Mouse (Mus musculus): ENCODE results near the gene Adamtsl2.

DNA sequence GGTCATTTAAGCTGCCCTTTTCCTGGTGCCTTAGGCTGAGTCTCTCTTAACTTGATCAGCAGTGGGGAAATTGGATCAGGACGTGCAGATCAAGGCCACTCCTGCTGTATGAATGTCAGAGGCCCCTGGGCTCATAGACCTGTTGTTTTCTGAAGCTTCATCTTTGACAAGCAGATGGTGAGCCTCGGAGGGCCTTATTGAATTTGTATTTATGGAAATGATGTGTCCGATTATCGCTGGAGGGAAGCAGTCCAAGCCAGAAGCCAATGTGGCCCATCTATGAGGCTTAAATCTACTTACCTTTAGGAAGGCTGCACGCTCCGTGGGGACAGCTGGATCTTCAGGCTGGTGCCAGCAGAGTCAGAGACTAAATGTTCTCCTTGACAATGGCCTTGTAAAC, 77.4 kb downstream of the Adamtsl2 start:
- TF ChIP-seq CTCF (IDR thresholded peaks at IDR 0.05; ENCODE audit: extremely low read depth, insufficient read length, insufficient replicate concordance, low read depth, low read length) (no peak), POLR2A (IDR thresholded peaks at IDR 0.05; ENCODE audit: low read depth, low read length) (no peak)

All from small intestine, adult 2 months (tissue).